In genomic region chr11:12686717-12687116, GRCm38 (mm10) we compare ENCODE assay signal across 20 mouse cellular contexts.
DNase-seq lines count a peak whose midpoint lies in the region; TF ChIP-seq lines count a peak whose summit lies in the region.
"Had no signal": no experiment of that assay in that cellular context is flagged by ENCODE, and none has a peak within 500 bp of the region (broad histone marks: within the 10 kb centered on the region; RNA-seq: fewer than 3 reads in every experiment).

No protein-coding gene starts in this region.

- in situ Hi-C loops in CH12.LX (cut with MboI; ENCODE audit: low pct_ligation_motif_present, low pct_unique_long_range_greater_than_20kb, low sequenced_read_pairs): no loop called here
- in situ Hi-C loops in ES-E14 (cut with MboI; ENCODE audit: low sequenced_read_pairs in 2 of 2, unreplicated experiment in 2 of 2): no loop called here

- H3K27me3 ChIP-seq in CH12.LX (replicated peaks): no peaks in the 10 kb centered on the region
- no peaks in the 10 kb centered on the region for H3K27me3 ChIP-seq in MEL (ENCODE audit: control insufficient read depth in 1 of 2, insufficient read depth in 2 of 2, low read length in 2 of 2)

- TF ChIP-seq EP300 in CH12.LX (IDR thresholded peaks at IDR 0.05; ENCODE audit: low read length) (no peak), MEL (IDR thresholded peaks at IDR 0.05; ENCODE audit: low read depth in 1 of 2, low read length in 2 of 2) (no peak)

- H3K79me2 ChIP-seq in CH12.LX (replicated peaks; ENCODE audit: control insufficient read depth, extremely low read depth, insufficient read depth, poor library complexity, severe bottlenecking) (no peaks in the 10 kb centered on the region), MEL (ENCODE audit: control insufficient read depth, insufficient read depth, low read length, poor library complexity) (no peaks in the 10 kb centered on the region)

- no peaks in the 10 kb centered on the region for H3K36me3 ChIP-seq in CH12.LX (replicated peaks in 1 of 2; ENCODE audit: control insufficient read depth in 1 of 2, insufficient read depth in 1 of 2, low read length in 1 of 2)
- H3K36me3 ChIP-seq in ES-E14 (ENCODE audit: control insufficient read depth, insufficient read depth, low read length, poor library complexity, severe bottlenecking): no peaks in the 10 kb centered on the region
- no peaks in the 10 kb centered on the region for H3K36me3 ChIP-seq in MEL (ENCODE audit: control insufficient read depth in 1 of 2, insufficient read depth in 2 of 2, low read length in 2 of 2)
- H3K36me3 ChIP-seq: G1E had no signal

- TF ChIP-seq POLR2A in CH12.LX (IDR thresholded peaks at IDR 0.05; ENCODE audit: low read depth, low read length) (no peak), MEL (IDR thresholded peaks at IDR 0.05; ENCODE audit: control insufficient read depth in 1 of 2, insufficient read depth in 1 of 2, low read depth in 1 of 2, low read length in 2 of 2, poor library complexity in 1 of 2) (no peak)

- intact Hi-C loops in gastrocnemius, adult 2 months (cut with DNase I): no loop called here

- H3K27ac ChIP-seq in CH12.LX (ENCODE audit: insufficient read depth, low read depth): no peak overlapping the region
- no peak overlapping the region for H3K27ac ChIP-seq in ES-E14 (ENCODE audit: insufficient read depth, low read depth, low read length, poor library complexity, severe bottlenecking)
- H3K27ac ChIP-seq in MEL (ENCODE audit: control insufficient read depth, low read depth, low read length): no peak overlapping the region
- no peak overlapping the region for H3K27ac ChIP-seq in gastrocnemius, adult 2 months

- H3K9ac ChIP-seq in CH12.LX (ENCODE audit: insufficient read depth, low read depth) (no peak overlapping the region), ES-E14 (ENCODE audit: insufficient read depth, low read depth, low read length, poor library complexity, severe bottlenecking) (no peak overlapping the region), MEL (ENCODE audit: control insufficient read depth, low read depth, low read length, poor library complexity, severe bottlenecking) (no peak overlapping the region)

- TF ChIP-seq RAD21 in CH12.LX (IDR thresholded peaks at IDR 0.05; ENCODE audit: low read depth, low read length): no peak
- no peak for TF ChIP-seq RAD21 in MEL (IDR thresholded peaks at IDR 0.05; ENCODE audit: low read depth, low read length)

- dilution Hi-C loops in CH12.LX (cut with MboI; ENCODE audit: extremely low pct_ligation_motif_present, extremely low pct_unique_long_range_greater_than_20kb, low sequenced_read_pairs): no loop called here

- H3K4me2 ChIP-seq in CH12.LX (ENCODE audit: insufficient read depth, low read depth, poor library complexity, severe bottlenecking): no peak overlapping the region

- no peak for DNase-seq in CH12.LX (ENCODE audit: extremely low read depth)
- no peak for DNase-seq in ES-E14 (ENCODE audit: low read depth, low spot score)
- DNase-seq in MEL (ENCODE audit: low read depth, low spot score): no peak
- DNase-seq in thymus, postnatal 10 days (ENCODE audit: low spot score in 2 of 2): no peak
- no peak for DNase-seq in kidney, postnatal 36 days
- no peak for DNase-seq in gastrocnemius, adult 2 months
- DNase-seq: adrenal gland, adult 2 months; adrenal gland, adult 8-10 months; adrenal gland, postnatal 10 days; adrenal gland, postnatal 14 days; adrenal gland, postnatal 25 days; adrenal gland, postnatal 36 days; B cell, adult 2 months; cerebellum, adult 11 months; cerebellum, adult 11-12 months; cerebellum, adult 18-20 months; cerebellum, adult 2 months; cerebellum, adult 8-10 months; cerebellum, adult 9-10 months had no signal

- H3K4me3 ChIP-seq in CH12.LX (replicated peaks in 1 of 3; ENCODE audit: low read depth in 2 of 3, low read length in 2 of 3, poor library complexity in 1 of 3) (no peak overlapping the region), ES-E14 (ENCODE audit: insufficient read depth in 1 of 2, low read depth in 1 of 2, low read length in 2 of 2, poor library complexity in 1 of 2, severe bottlenecking in 1 of 2) (no peak overlapping the region), MEL (ENCODE audit: control insufficient read depth in 1 of 2, insufficient read depth in 1 of 2, low read depth in 2 of 2, low read length in 2 of 2) (no peak overlapping the region)
- no peak overlapping the region for H3K4me3 ChIP-seq in gastrocnemius, adult 2 months

- H3K4me1 ChIP-seq in CH12.LX (ENCODE audit: control insufficient read depth in 1 of 2, insufficient read depth in 2 of 2) (no peaks in the 10 kb centered on the region), ES-E14 (ENCODE audit: control insufficient read depth in 2 of 2, insufficient read depth in 2 of 2, low read length in 2 of 2, poor library complexity in 1 of 2) (no peaks in the 10 kb centered on the region), MEL (ENCODE audit: control insufficient read depth in 1 of 2, insufficient read depth in 2 of 2, low read length in 2 of 2) (no peaks in the 10 kb centered on the region)

- TF ChIP-seq CTCF in CH12.LX (conservative IDR thresholded peaks at IDR 0.05 in 1 of 2, IDR thresholded peaks at IDR 0.05 in 1 of 2; ENCODE audit: low read depth in 2 of 2, low read length in 2 of 2) (no peak), MEL (IDR thresholded peaks at IDR 0.05 in 2 of 3, conservative IDR thresholded peaks at IDR 0.05 in 1 of 3; ENCODE audit: control insufficient read depth in 1 of 3, insufficient read depth in 1 of 3, low read depth in 2 of 3, low read length in 3 of 3, poor library complexity in 1 of 3, severe bottlenecking in 1 of 3) (no peak)
- no peak for TF ChIP-seq CTCF in gastrocnemius, adult 2 months (IDR thresholded peaks at IDR 0.05)

- peaks cover 45% of the 10 kb centered on the region for H3K9me3 ChIP-seq in CH12.LX (replicated peaks; ENCODE audit: low read length)
- H3K9me3 ChIP-seq in ES-E14 (ENCODE audit: control insufficient read depth, insufficient read depth, low read depth, low read length): no peaks in the 10 kb centered on the region
- no peaks in the 10 kb centered on the region for H3K9me3 ChIP-seq in MEL (replicated peaks; ENCODE audit: insufficient read depth, low read length)
- H3K9me3 ChIP-seq: G1E had no signal

TF ChIP-seq in CH12.LX, 34 proteins besides CTCF, POLR2A, EP300 and RAD21:
- TF ChIP-seq MAFK (IDR thresholded peaks at IDR 0.05; ENCODE audit: insufficient replicate concordance, low read length) (peak; percentile 98), ZNF384 (IDR thresholded peaks at IDR 0.05; ENCODE audit: low read depth, low read length) (no peak), ZC3H11A (IDR thresholded peaks at IDR 0.05; ENCODE audit: low read depth, low read length) (no peak), UBTF (IDR thresholded peaks at IDR 0.05; ENCODE audit: low read depth, low read length) (no peak)

TF ChIP-seq in ES-E14, 5 proteins besides CTCF, POLR2A, EP300 and RAD21:
- peak; percentile 98 for TF ChIP-seq MAFK (IDR thresholded peaks at IDR 0.05; ENCODE audit: insufficient read depth, low read depth, low read length)
- no peak for TF ChIP-seq ZC3H11A (IDR thresholded peaks at IDR 0.05; ENCODE audit: borderline replicate concordance, low read depth, low read length)
- no peak for TF ChIP-seq CHD2 (IDR thresholded peaks at IDR 0.05; ENCODE audit: low read depth, low read length)
TF ChIP-seq in ES-E14: peak in this region for 1.

TF ChIP-seq in MEL, 35 proteins besides CTCF, POLR2A, EP300 and RAD21:
- TF ChIP-seq HCFC1 (IDR thresholded peaks at IDR 0.05; ENCODE audit: low read depth, low read length) (no peak), KAT2A (conservative IDR thresholded peaks at IDR 0.05; ENCODE audit: low read depth, low read length) (no peak), MAFK (IDR thresholded peaks at IDR 0.05; ENCODE audit: borderline replicate concordance, low read depth, low read length) (peak; percentile 94)

Comparison
In these comparisons a context has a peak if more than half of its experiments do, and no peak if none do; other contexts are left out.
1. Of the 35 proteins assayed by ChIP-seq in both MEL and CH12.LX: peak only in MEL: none; only in CH12.LX: none; in both: MAFK; in neither: 34.